Mouse (Mus musculus): ENCODE results near the gene Fignl2. TPM values are rescaled to one million over a fixed set of nuclear protein-coding genes. Genes with fewer than 3 reads are reported as not detected.

The Fignl2 gene
- polyA plus RNA-seq, 1 experiment from 2014 or later = 0.52 TPM

DNA sequence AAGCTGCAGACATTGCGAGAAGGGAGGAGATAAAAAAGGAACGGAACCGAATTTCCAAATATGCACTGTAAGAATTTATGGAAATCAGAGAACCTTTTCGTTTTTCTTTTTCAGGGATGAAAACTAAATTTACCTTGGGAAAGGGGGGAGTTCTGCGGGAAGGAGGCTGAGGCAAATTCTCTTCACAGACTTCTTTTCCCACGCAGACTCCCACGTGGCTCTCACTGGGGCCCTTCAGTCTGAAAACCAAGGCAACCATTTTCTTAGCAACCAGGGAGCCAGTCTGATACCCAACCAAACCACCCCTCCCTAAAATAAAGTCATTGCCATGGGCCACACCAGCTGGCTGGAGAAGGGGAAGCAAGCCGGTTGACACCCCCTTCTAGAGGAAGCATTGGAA, 72.7 kb downstream of the Fignl2 start:
- ATAC-seq (replicated peaks; ENCODE audit: low FRiP score) (no peak), DNase-seq (ENCODE audit: low spot score) (no peak)
- no peaks in the 10 kb centered on the region for H3K36me3 ChIP-seq (ENCODE audit: control insufficient read depth, insufficient read depth, low read length)
- H3K4me3 ChIP-seq (ENCODE audit: low read depth, low read length) = no peak overlapping the region
- 0 out of 2 replicates have a peak, but pooled peaks cover 2% of the 10 kb centered on the region for H3K4me1 ChIP-seq (replicated peaks; ENCODE audit: control insufficient read depth, insufficient read depth, low read length)
- no peak overlapping the region for H3K4me2 ChIP-seq (ENCODE audit: low read depth, low read length, severe bottlenecking)
- H3K27ac ChIP-seq (ENCODE audit: low read depth, low read length) = no peak overlapping the region
- H3K9ac ChIP-seq (ENCODE audit: low read length) = no peak overlapping the region
- no peaks in the 10 kb centered on the region for H3K27me3 ChIP-seq (ENCODE audit: control insufficient read depth, insufficient read depth, low read length)
- 83% methylated on average over 8 of the region's 8 CpGs for WGBS
- no peaks in the 10 kb centered on the region for H3K9me3 ChIP-seq (ENCODE audit: control insufficient read depth, low read length)

DNA sequence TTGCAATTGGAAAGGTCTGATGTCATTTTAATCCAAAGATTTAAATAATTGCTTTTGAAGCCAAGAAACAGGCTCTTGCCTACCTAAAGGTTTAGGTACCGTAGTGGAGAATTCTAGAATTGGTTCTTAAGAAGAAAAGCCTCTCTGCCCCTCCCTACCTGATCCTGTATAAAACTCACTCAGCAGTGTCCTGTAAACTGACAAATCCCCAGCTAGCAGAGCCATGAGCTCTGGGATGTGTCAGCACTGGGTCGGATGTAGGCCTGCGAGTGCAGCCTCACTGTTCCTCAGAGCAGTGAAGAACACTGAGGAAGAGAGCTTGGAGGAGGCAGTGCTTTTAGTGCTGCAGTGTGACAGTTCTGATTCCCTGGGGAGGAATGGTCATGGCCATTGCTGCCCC, 73.8 kb downstream of the Fignl2 start:
- Histone ChIP-seq H3K4me2 (ENCODE audit: low read depth, low read length, severe bottlenecking) (no peak overlapping the region), H3K9me3 (ENCODE audit: control insufficient read depth, low read length) (no peaks in the 10 kb centered on the region), H3K4me3 (ENCODE audit: low read depth, low read length) (no peak overlapping the region), H3K4me1 (replicated peaks; ENCODE audit: control insufficient read depth, insufficient read depth, low read length) (0 out of 2 replicates have a peak, but pooled peaks cover 2% of the 10 kb centered on the region), H3K27me3 (ENCODE audit: control insufficient read depth, insufficient read depth, low read length) (no peaks in the 10 kb centered on the region), H3K36me3 (ENCODE audit: control insufficient read depth, insufficient read depth, low read length) (no peaks in the 10 kb centered on the region), H3K27ac (ENCODE audit: low read depth, low read length) (no peak overlapping the region), H3K9ac (ENCODE audit: low read length) (no peak overlapping the region)
- DNase-seq (ENCODE audit: low spot score) (no peak), ATAC-seq (replicated peaks; ENCODE audit: low FRiP score) (no peak)
- 66% methylated on average over 3 of the region's 3 CpGs for WGBS

DNA sequence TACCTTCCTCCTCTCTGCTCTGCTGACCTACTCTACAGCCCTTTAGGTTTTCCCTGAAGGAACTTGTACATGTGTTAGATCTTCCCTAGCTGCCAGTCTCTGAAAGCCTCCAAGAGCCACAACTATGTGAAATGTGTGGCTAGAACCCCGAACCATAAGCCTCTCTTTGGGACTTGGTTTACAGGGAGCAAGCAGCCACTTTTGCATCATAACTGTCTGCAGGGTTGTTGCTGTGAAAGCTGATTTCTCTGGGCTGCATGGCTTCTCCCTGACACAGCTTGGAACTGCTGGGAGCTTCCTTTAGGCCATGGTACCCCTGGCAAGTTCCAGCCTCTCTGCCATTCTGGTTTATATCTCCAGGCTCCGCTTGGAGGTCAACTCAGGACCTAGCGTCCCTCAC, 75.9 kb downstream of the Fignl2 start:
- WGBS = 96% methylated on average over 3 of the region's 3 CpGs
- Histone ChIP-seq H3K4me1 (replicated peaks; ENCODE audit: control insufficient read depth, insufficient read depth, low read length) (0 out of 2 replicates have a peak, but pooled peaks cover 2% of the 10 kb centered on the region), H3K27me3 (ENCODE audit: control insufficient read depth, insufficient read depth, low read length) (no peaks in the 10 kb centered on the region), H3K4me3 (ENCODE audit: low read depth, low read length) (no peak overlapping the region), H3K36me3 (ENCODE audit: control insufficient read depth, insufficient read depth, low read length) (no peaks in the 10 kb centered on the region), H3K4me2 (ENCODE audit: low read depth, low read length, severe bottlenecking) (no peak overlapping the region), H3K9ac (ENCODE audit: low read length) (no peak overlapping the region), H3K27ac (ENCODE audit: low read depth, low read length) (no peak overlapping the region), H3K9me3 (ENCODE audit: control insufficient read depth, low read length) (no peaks in the 10 kb centered on the region)
- no peak for ATAC-seq (replicated peaks; ENCODE audit: low FRiP score)
- DNase-seq (ENCODE audit: low spot score) = no peak

DNA sequence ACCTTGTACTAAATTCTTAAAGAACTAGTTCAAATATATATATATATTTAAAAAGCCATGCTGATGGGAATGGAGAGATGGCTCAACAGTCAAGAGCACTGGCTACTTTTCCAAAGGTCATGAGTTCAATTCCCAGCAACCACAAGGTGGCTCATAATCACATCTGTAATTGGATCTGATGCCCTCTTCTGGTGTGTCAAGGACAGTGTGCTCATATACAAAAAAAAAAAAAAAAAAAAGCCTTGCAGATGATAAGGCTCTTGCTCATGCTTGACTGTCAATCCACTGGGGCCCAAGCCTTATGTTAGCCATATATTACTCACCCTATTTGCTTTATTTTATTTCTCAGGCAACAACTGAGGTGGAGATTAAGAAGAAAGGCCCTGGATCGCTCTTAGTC, 76.7 kb downstream of the Fignl2 start:
- no peak overlapping the region for H3K9ac ChIP-seq (ENCODE audit: low read length)
- H3K4me2 ChIP-seq (ENCODE audit: low read depth, low read length, severe bottlenecking) = no peak overlapping the region
- H3K4me3 ChIP-seq (ENCODE audit: low read depth, low read length) = no peak overlapping the region
- 97% methylated on average over 1 of the region's 1 CpGs for WGBS
- H3K27me3 ChIP-seq (ENCODE audit: control insufficient read depth, insufficient read depth, low read length) = no peaks in the 10 kb centered on the region
- no peaks in the 10 kb centered on the region for H3K9me3 ChIP-seq (ENCODE audit: control insufficient read depth, low read length)
- H3K4me1 ChIP-seq (replicated peaks; ENCODE audit: control insufficient read depth, insufficient read depth, low read length) = no peaks in the 10 kb centered on the region
- H3K27ac ChIP-seq (ENCODE audit: low read depth, low read length) = no peak overlapping the region
- no peaks in the 10 kb centered on the region for H3K36me3 ChIP-seq (ENCODE audit: control insufficient read depth, insufficient read depth, low read length)
- no peak for ATAC-seq (replicated peaks; ENCODE audit: low FRiP score)
- no peak for DNase-seq (ENCODE audit: low spot score)

Other genes starting within 250 kb of the Fignl2 start
- 13.9 and 14.1 TPM in 2 replicates for gene Scn8a, start 208.7 kb downstream of the Fignl2 start, polyA plus RNA-seq (2014; fragmentation: Nextera tagmentation; extraction: Ambion mirVana)
- not detected in 2 replicates for gene Gm47841, start 31.2 kb downstream of the Fignl2 start, polyA plus RNA-seq (2014; fragmentation: Nextera tagmentation; extraction: Ambion mirVana)
- not detected in 2 replicates for gene Ankrd33, start 37.2 kb upstream of the Fignl2 start, polyA plus RNA-seq (2014; fragmentation: Nextera tagmentation; extraction: Ambion mirVana)
- 7.2 and 7.7 TPM in 2 replicates for gene Acvrl1, start 50.0 kb upstream of the Fignl2 start, polyA plus RNA-seq (2014; fragmentation: Nextera tagmentation; extraction: Ambion mirVana)
- 15.0 and 16.0 TPM in 2 replicates for gene Acvr1b, start 95.5 kb upstream of the Fignl2 start, polyA plus RNA-seq (2014; fragmentation: Nextera tagmentation; extraction: Ambion mirVana)
- gene Grasp, start 145.6 kb upstream of the Fignl2 start, polyA plus RNA-seq (2014; fragmentation: Nextera tagmentation; extraction: Ambion mirVana) = 4.6 and 5.6 TPM in 2 replicates
- gene Nr4a1, start 175.7 kb upstream of the Fignl2 start, polyA plus RNA-seq (2014; fragmentation: Nextera tagmentation; extraction: Ambion mirVana) = 2.6 and 2.7 TPM in 2 replicates
- gene Atg101, start 205.7 kb upstream of the Fignl2 start, polyA plus RNA-seq (2014; fragmentation: Nextera tagmentation; extraction: Ambion mirVana) = 62.1 and 65.7 TPM in 2 replicates
- 0.21 and 0.71 TPM in 2 replicates for gene 6030408B16Rik, start 214.6 kb upstream of the Fignl2 start, polyA plus RNA-seq (2014; fragmentation: Nextera tagmentation; extraction: Ambion mirVana)

All from forebrain, embryonic 11.5 days (tissue).